Mouse (Mus musculus) adrenal gland, postnatal 14 days (tissue): ENCODE data around the gene Fgfr2. TPM values are rescaled to one million over a fixed set of nuclear protein-coding genes. Genes with fewer than 3 reads are reported as not detected.
A peak's percentile ranks its signal among the peaks of the same experiment; 100 is the strongest.

ENCODE experiments used
- DNase-seq: peaks from one replicate; pipeline ENCODE4 v3.0.0; 2021; ENCODE audit warnings: mixed read lengths
- total RNA-seq: library from RNA; stranded (reverse); gene quantifications from 2 replicates; pipeline ENCODE4 v1.2.3, GENCODE M21; 2021

Gene Fgfr2
- total RNA-seq, 1 experiment from 2014 or later: 227 TPM

DNA sequence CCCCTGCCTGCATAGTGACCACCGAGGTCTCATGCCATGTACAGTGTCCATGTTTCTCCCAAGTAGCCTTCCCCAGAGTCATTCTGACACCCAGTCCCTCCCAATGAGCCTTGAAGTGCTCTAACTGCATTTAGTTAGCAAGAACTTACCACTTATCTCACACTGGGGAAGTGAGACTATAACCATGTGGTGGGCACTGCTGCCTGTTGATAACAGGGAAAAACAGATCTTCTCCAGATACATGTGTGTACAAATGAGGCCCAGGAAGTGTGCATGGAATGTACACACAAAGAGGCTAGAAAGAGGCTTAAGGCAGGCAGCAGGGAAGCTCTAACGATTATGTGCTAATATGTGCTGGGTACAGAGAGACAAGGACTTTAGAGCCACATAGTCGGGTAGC is 629.5 kb downstream of the Fgfr2 start:
- no peak for DNase-seq

DNA sequence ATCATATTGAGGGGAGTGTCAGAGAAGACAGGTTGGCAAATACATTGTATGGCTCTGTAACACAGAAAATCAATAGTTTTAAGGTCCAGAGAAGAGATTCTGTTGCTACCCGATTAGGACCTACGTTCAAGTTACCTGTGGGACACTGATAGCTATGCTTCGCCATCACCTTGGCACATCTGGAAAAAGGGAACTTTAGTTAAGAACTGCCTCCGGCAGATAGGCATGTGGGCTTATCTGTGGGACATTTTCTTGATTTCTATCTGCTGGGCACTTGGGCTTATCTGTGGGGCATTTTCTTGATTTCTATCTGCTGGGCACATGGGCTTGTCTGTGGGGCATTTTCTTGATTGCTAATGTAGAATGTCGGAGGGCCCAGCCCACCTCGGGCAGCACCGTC is 631.2 kb downstream of the Fgfr2 start:
- no peak for DNase-seq

DNA sequence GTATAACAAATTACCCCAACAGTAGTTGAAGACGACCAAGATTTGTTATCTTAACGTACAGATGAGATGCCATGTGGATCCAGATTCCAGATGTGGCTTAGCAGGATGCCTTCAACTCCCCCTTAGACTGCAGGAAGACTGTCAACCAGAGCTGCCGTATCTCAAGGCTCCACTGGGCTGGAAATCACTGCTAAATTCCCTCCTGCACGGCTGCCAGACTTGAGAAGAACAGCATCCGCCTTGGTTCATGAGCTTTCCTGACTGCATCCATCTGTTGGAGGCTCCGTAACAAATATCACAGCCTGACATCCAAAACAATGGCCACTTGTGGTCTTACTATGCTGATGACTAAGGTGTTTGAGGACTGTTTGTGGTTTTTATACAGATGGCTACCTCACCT is 635.8 kb downstream of the Fgfr2 start:
- DNase-seq: no peak

DNA sequence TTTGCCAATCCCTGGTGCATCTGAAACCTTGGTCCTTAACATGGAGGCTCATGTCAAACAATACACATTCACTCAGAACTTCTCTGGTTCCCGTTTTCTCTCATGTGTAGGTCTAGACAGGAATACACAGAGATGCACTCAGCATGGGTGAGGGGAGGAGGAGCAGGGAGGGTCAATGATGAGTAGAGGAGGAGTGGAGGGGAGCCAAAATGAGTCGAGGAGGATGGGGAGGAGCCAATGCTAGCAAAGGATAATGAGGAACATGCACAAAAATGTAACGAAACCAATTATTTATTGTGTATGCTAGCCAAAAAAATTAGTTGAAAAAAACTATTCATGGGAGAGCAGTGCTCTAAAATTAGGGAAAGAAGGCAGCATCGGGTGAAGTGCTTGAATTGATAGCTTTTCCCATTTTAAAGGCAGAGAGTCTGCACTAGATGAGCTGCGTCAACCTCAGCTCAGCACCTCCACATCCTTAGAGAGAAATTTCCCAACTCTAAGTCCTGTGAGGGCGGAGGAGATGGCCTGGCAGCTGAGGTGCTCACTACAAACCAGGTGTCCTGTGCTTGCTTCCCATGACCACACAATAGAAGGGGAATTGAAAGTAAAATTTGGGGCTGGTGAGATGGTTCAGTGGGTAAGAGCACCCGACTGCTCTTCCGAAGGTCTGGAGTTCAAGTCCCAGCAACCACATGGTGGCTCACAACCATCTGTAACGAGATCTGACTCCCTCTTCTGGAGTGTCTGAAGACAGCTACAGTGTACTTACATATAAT is 636.6 kb downstream of the Fgfr2 start:
- no peak for DNase-seq

DNA sequence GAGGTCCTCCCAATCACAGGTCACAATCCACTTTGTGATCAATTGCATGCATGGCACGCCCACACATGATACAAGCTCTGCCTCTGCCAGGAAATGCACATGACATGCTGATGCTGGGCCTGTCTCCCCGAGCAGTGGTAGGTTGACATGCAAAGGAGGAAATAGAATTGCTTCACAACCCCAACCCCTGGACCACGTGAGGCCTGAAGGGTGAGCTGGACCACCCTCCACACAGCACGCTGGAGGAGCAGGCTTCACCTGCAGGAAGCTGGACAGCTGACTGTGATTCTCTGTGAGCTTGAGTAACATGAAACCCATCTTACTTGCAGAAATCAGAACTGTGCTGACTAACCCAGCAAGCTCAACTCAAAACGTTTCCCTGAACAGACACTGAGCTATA is 638.7 kb downstream of the Fgfr2 start:
- DNase-seq: no peak

DNA sequence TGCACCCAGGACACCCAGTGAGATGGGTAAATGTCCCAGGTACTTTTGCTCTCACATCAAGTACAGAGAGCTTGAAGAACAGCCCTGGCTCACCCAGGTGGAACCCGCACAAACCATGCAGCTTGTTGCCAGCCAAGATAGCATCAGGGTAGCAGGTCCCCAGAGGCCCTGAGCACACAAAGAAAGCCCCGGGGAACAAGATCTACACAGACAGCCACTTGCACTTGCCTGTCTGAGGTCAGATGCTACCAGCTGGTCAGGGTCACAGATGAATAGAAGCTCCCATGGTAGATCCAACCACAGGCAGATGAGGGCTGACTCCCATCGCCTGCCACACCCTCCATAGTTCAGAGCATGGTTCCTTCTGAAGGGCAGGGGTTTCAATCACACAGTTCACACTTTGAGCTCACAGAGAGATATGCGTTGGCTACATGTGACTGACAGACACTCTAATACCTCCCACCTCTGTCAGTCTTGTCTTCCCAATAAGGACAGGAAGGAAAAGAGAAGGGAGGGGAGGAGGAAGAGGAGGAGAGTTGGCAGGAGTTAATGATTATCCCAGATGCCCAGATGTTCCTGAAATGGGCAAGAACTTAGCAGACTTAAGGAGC is 642.3 kb downstream of the Fgfr2 start:
- DNase-seq: no peak

DNA sequence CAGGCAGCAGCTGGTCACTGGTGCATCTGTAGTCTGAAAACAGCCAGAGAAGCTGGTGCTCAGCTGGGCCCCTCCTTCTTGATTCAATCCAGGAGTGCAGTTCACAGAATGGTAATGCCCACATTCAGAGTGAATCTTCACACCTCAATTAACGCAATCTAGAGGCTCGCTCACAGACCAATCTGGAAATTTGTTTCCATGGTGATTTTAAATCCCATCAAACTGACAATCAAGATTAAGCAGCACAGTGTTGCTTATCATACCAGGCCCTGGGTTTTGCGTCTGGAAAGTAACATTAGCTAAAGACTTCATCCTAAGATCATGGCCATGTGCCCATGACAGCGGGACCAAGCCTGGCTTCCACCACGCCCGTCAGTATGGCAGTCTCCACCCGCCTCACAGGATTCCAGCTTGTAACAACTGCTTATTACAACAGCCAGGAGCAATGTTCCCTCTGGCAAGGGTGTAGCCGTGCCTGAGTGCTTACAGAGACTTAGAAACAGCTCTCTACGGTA is 644.8 kb downstream of the Fgfr2 start:
- DNase-seq: no peak

DNA sequence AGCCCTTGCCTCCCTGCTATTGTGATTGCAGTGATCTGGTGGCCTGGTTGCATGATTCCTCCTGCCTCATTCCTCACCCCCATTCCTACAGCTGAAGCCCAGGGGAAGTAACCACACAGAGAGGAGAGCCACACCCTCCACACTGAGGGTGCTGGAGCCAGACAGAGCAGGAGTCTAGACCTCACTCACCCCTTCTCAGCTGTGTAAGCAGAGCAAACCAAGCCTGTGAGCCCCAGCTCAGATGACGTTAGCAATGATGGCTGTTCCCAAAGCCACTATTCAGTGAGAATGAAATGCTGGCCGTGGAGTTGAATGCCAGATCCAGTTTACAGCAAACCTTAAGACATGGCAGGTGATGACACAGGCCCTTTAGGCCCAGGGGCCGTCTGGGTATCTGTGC is 645.4 kb downstream of the Fgfr2 start:
- DNase-seq: no peak

DNA sequence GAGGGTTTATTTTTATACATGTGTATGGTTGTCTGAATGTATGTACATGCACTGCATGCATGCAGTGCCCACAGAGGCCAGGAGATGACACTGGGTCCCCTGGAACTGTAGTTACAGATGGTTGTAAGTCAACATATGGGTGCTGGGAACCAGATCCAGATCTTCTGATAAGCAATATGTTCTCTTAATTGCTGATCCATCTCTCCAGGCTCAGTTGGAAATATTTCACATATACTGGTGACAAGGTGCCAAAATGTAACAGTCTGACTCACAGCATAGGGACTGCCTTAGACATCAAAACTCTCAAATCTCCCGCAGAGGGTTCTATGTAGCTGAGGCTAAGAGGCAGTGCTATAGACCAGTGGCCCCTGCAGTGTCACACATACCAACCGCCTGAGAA is 646.7 kb downstream of the Fgfr2 start:
- DNase-seq: no peak

DNA sequence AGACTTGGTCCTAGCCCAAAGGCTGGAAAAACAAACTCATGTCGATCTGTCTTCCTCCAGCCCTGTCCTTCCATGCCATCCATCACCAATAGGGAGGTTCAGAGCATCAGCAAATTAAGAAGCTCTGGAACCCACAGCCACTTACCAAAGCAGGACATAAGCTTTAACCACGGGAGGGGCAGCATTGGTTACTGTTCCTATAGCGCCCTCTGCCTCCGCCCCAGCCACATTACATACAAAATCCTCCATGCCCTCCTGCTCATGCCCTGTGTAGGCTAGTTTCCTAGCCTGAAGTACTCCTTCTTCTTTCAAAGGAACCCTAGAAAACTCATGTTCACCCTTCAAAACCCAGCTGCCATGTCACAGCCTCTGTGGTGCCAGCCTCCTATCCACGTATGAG is 648.1 kb downstream of the Fgfr2 start:
- DNase-seq: peak; percentile 74

DNA sequence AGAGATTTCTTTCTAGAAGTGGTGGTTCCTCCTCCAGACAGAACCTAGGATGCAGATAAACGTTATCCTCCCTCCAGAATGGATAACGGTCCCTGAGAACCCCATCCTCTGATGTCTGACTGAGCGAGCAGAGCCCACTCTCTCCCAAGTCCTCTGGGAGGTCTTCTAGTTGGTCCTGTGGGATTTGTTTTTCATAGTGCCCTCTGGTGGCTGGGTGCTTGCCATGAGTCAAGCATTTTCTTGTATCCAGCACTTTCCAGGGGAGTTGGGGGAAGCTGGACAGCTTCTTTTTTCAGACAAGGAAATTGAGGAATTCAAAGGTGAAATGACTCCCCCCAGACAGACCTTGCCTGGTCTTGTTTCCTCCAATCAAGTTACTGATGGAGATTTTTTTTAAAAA is 651.8 kb downstream of the Fgfr2 start:
- peak; percentile 61 for DNase-seq

DNA sequence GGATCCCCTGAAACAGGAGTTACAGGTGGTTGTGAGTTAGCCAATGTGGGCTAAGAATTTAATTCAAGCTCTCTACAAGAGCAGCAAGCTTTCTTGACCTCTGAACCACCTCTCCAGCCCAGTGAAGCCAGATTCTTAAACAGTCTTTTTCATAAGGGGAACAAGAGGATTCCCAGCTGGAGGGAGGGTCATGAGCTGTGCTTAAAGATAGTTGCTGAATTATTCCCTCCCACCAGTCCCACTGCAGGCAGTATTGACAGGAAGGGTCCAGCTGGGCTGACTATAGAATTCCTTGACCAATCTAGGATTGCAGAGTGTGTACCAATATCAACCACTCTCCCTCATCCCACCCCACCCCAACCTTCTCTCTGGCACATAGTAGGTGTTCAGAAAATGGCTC is 654.8 kb downstream of the Fgfr2 start:
- DNase-seq: no peak

DNA sequence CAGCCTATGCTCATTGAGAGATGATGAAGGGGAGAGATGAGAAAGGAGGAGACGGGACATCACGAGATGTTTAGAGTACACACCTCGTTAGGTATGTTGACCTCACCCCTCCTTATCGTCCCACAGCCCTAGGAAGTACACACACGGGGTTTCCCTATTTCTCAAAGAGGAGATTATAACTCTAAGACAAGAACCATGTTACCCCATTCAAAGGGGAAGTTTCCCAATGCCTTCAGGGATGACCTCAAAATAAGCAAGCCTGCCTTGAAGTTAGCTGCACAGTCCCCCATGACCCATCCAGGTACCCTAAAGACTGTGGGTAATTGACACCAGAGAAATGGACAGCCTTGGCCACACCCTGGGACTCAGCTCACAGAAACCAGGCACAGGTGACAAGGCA is 657.3 kb downstream of the Fgfr2 start:
- DNase-seq: no peak

DNA sequence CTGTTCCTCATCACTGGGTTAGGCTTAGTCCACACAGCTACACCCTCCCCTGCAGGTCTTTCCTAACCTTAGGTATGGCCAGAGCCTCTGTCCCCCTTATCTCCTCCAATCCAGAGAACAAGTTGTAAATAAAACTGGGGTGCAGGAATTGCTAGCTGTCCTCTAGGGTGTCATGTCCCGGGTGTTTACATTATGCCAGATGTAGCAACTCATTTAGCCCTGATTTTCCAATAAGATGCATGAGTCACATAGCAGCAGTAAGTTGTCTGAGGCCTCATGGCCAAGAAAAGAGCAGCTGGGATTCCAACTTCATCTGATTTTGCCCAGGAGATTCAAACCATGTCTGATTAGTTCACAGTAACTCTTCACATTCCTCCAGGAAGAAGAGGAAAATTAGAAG is 658.3 kb downstream of the Fgfr2 start:
- no peak for DNase-seq

DNA sequence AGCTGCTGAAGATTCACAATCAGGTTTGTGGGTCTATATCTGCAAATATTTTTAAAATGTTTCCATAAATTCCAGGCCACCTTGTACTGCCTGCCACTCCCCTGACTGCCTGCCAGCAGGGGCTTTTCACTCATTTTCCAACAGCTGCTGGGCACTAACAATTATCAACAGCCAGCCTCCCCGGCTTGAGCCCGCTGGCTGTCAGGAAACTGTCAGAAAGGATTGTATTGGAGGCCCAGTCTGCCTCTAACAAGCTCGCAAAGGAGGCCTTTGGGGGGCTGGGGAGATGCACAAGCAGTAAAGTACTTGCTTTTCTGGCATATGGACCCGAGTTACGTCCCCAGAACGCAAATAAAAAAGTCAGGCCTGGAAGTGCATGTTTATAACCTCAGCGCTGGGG is 664.7 kb downstream of the Fgfr2 start:
- no peak for DNase-seq

DNA sequence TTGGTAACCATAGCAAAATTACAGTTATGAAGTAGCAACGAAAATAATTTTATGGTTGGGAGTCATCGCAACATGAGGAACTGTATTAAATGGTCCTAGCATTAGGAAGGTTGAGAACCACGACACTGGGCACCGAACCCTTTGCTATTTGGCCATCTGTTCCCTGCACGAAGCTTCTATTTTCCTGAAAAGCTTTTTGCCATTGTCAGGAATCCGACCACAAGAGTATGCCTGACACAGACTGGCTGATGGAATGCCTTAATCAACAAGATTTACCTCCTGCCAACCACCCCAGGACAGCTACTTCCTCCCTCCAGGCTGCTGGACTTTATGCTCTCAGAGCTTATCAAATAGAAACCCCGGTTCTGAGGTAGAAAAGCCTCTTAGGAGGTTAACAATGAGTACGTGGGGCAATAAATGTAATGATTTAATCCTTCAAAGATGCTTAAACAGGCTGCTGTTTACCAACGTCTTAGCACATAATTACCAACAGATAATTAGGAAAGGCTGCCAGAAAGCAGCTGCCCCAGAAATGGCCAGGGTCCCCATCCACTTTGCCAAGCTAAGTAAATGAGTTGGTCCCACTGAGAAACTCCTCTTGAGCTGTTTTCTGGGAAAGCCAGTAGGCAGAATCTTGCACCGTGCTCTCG is 668.0 kb downstream of the Fgfr2 start:
- DNase-seq: no peak

DNA sequence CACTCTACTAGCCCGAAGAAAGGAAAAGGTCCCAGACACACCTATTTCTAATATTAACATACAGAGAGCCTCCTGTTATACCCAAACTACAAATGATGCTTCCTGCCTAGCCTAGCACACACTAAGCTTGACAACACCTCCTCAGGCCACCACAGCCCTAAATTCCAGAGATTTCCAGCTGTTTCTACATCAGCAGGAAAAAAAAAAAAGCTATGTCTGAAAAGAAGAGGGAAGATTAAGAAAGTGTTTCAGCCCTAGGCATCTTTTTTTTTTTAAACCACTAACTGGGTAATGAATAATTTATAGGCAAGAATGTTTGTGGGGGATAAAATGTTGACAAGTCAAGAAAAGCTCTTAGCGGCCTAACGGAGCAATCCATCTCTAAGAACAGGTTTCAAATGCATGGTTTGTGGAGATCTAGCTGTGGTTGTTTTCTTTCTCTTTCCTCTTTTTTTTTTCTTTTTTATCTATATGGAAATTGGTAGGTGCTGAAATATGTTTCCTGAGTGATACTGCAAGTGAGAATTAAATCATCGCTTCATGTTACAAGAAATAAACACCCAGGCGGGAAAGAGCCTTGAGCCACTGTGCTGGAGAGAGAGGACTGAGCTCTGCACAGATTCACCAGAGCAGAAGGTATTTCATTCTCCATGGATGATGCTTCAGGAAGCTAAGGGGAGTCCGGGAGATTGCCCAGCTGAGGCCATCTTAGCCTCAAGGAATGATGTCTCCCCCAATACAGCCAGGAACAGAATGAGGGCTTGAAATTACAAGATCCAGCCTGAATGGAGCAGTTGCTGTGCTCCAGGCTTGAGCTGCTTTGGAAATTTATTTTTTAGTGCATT is 673.0 kb downstream of the Fgfr2 start:
- DNase-seq: no peak

DNA sequence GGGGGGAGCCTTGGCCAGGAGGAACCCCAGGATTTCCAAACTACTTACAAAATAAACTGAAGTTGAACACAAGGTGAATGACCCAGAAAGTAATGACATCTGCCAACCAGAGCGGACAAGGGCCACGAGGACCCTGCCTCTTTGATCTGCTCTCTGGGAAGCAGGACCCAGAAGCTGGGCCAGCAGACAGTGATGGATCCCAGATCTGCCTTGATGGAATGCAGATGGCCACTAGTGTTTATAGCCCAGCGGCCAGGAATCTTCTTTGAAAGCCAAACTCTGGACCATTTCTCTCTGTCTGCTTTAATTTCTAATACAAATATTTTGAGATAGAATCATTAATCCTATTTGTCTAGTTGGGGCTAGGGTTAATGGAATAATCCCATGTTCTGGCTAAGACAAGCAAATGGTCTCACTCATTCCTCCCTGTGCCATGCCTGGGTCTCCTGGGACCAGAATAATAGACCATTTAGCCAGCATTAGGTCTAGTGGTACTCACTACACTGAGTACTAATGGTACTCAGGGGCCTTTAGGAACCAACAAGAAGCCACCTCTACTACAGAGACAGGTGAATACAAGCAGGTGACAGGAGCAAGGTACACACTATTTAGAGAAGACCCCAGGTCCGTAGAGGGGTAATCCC is 674.5 kb downstream of the Fgfr2 start:
- no peak for DNase-seq

DNA sequence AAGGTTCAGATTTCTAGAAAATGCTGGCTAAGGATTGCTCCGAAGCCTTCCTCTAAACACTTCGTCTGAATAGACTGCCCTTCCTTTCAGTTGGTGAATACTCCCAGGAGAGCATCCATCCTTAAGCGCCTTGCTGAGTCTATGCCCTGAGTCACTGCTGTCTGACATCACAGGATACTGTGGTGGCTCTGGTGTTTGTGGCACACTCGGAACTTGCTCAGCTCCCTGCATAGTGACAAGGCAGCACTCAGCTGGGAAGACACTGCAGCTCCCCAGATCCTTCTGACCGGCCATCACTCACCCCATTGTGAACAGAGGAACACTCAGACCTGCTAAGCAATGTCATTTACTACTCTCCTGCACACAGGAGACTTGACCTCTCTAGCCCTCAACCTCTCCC is 675.6 kb downstream of the Fgfr2 start:
- no peak for DNase-seq

DNA sequence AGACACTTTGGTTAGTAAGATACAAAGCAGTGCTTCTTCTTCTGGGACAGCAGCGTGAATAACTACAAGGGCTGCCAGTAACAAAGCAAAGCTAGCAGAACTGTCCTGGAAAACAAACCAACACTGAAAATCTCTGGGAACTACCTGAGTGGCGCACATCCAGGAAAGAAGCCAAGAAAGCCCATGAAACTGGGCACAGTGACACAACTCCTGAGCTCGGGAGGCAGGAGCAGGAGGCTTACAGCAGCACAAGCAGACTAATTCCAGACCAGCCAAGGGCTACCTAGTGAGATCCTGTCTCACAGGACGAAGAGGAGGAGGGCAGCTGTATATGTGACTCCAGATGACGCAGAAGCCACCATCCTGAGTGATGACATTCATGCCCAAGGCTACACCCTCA is 676.3 kb downstream of the Fgfr2 start:
- no peak for DNase-seq

DNA sequence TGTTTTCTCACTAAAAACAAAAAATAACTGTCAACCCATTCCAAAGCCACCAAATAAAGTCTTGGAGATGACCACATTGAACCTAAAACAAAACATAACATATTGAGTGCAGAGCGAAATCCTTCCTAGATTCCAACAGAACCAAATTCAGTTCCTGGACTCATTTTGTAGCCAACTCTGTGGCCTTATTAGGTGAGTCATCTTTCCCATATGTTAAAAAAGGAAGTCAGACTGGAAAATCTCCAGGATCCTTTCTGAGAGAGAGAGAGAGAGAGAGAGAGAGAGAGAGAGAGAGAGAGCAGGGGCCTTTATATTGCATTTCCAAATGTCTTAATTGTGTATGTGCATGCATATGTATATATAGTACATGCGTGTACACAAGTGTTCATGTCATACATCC is 678.9 kb downstream of the Fgfr2 start:
- DNase-seq: no peak

DNA sequence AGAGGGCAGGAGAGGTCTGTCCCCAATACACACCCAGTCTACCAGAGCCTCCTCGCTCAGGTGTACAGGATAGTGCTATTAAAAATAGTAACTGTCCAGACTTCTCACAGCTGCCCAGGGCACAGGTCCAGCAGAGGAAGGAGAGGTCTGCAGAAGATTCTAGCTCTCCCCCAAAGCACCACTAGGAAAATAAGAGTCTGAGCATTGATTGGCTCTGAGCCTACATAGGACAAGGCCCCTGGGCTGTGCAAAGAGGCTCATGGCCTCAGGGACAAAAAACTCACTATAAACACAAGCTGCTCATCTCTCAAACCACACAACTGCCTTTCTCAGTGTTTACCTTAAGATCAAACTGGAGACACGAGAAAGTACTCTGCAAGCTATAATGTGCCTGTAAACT is 679.4 kb downstream of the Fgfr2 start:
- no peak for DNase-seq
